Mouse (Mus musculus): ENCODE data around the gene Mrpl14. TPM values are rescaled to one million over a fixed set of nuclear protein-coding genes. Genes with fewer than 3 reads are reported as not detected.

Gene Mrpl14
- polyA plus RNA-seq, 1 experiment from 2014 or later, result 191 TPM

- ATAC-seq (ENCODE audit: low read depth), result no peak
- Histone ChIP-seq H3K9ac (ENCODE audit: low read length) (peak overlapping the region; percentile 27; the same call in 1 of the 2 replicates), H3K4me3 (ENCODE audit: low read length) (no peak overlapping the region), H3K4me1 (replicated peaks; ENCODE audit: control insufficient read depth, insufficient read depth, low read length) (peaks cover 32% of the 10 kb centered on the region), H3K9me3 (ENCODE audit: control insufficient read depth, low read length) (no peaks in the 10 kb centered on the region), H3K36me3 (ENCODE audit: control insufficient read depth, insufficient read depth, low read length) (no peaks in the 10 kb centered on the region), H3K27ac (ENCODE audit: low read length) (peak overlapping the region; percentile 74), H3K4me2 (ENCODE audit: low read depth, low read length) (no peak overlapping the region), H3K27me3 (ENCODE audit: control insufficient read depth, insufficient read depth, low read depth, low read length) (peaks cover 10% of the 10 kb centered on the region)
- WGBS, result 79% methylated on average over 4 of the region's 4 CpGs
Observed at GRCm38 (mm10) chr17:45734881-45735280, 48.8 kb downstream of the Mrpl14 start.

DNA sequence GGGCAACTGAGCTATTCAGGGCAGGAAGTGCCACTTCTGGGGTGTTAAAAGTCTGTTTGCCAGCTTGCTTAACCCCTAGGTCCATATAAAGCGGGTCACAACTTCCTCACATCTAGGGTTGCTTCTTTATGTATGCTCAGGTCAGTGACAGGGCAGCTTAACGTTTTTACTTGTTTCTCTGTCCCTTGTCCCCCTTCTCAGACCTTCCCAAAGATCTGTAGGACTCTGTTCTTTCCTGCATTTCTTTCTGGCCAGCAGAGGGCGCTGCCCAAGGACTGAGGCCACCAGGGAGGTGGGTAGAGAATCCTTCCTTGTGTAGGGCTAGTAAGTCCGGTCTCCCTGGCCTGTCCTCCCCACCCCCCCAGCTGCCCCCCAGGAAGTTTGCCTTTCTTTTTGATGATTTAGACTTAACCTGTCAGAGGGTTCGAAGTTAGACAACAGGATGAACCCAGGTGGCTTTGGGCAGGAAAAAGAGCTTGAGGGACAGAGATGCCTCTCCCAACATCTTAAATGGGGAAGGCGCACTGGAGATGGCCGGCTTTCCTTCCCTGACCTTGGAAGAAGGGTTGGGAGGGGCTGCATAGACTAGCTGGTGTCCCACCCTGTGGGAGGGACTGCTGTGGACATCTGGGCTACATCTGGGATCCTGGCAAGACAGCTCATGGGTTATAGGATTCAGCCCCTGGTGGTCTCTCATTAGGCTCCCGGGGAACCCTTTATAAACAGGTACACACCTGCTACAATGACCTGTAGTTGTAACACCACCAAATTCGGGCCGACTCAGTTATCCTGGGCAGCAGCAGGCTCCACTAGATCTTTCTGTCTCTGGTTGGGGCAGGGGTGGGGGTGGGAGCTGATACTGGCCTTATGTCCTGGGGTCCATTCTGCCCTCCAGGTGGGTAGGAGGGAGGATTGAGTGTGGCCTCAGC, 49.5 kb downstream of the Mrpl14 start:
- Histone ChIP-seq H3K36me3 (ENCODE audit: control insufficient read depth, insufficient read depth, low read length) (no peaks in the 10 kb centered on the region), H3K9ac (ENCODE audit: low read length) (peak overlapping the region; percentile 79), H3K27ac (ENCODE audit: low read length) (peak overlapping the region; percentile 94), H3K9me3 (ENCODE audit: control insufficient read depth, low read length) (no peaks in the 10 kb centered on the region), H3K27me3 (ENCODE audit: control insufficient read depth, insufficient read depth, low read depth, low read length) (peaks cover 10% of the 10 kb centered on the region), H3K4me2 (ENCODE audit: low read depth, low read length) (peak overlapping the region; percentile 88), H3K4me1 (replicated peaks; ENCODE audit: control insufficient read depth, insufficient read depth, low read length) (peaks cover 32% of the 10 kb centered on the region), H3K4me3 (ENCODE audit: low read length) (peak overlapping the region; percentile 57)
- ATAC-seq (ENCODE audit: low read depth), result peak; percentile 59
- 3% methylated on average over 10 of the region's 10 CpGs for WGBS

DNA sequence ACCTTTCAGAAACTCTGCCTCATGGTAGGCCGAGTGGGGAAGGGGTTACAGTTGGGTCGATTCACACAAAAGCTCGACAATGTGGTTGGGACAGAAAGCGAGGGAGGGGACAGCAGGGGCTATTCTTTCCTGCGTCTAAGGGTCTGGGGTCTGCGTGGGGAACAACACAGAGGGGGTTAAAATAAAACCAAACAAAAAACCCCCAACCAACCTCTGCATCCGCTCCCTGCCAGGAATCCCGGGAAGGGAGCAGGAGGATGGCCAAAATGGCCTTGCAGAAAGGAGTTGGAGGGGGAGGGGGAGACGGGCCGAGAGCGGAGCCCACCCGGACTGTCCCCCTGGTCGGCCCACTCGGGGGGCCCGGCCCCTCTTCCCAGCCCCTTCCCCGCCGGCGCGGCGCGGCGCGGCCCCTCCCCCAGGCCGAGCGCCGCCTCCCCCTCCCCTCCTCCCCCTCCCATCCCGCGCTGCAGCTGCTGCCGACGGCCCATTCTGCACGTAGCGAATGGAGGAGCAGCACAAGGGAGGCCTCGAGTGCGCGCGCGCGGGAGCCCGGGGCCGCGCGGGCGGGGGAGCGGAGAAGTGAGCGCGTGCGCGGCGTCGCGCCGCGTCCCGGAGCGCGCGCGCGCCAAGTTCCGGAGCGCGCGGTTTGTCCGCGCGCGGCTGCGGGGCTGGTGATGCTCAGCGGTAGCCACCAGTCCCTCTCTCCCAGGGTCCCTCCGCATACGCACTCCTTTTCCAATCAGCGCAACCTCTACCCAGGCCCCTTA, 50.4 kb downstream of the Mrpl14 start:
- Histone ChIP-seq H3K4me2 (ENCODE audit: low read depth, low read length) (peak overlapping the region; percentile 88), H3K4me1 (replicated peaks; ENCODE audit: control insufficient read depth, insufficient read depth, low read length) (peaks cover 32% of the 10 kb centered on the region), H3K9ac (ENCODE audit: low read length) (peak overlapping the region; percentile 79), H3K4me3 (ENCODE audit: low read length) (peak overlapping the region; percentile 57), H3K36me3 (ENCODE audit: control insufficient read depth, insufficient read depth, low read length) (no peaks in the 10 kb centered on the region), H3K9me3 (ENCODE audit: control insufficient read depth, low read length) (no peaks in the 10 kb centered on the region), H3K27me3 (ENCODE audit: control insufficient read depth, insufficient read depth, low read depth, low read length) (peaks cover 8% of the 10 kb centered on the region), H3K27ac (ENCODE audit: low read length) (peak overlapping the region; percentile 94)
- under 1% methylated on average over 48 of the region's 72 CpGs for WGBS
- ATAC-seq (ENCODE audit: low read depth), result peak; percentile 74

GRCm38 (mm10) chr17:45737078-45737601, 51.0 kb downstream of the Mrpl14 start:
- H3K4me2 ChIP-seq (ENCODE audit: low read depth, low read length), result peak overlapping the region; percentile 88
- peak; percentile 51 for ATAC-seq (ENCODE audit: low read depth)
- H3K4me3 ChIP-seq (ENCODE audit: low read length), result peak overlapping the region; percentile 57
- no peaks in the 10 kb centered on the region for H3K9me3 ChIP-seq (ENCODE audit: control insufficient read depth, low read length)
- 12% methylated on average over 10 of the region's 10 CpGs for WGBS
- H3K36me3 ChIP-seq (ENCODE audit: control insufficient read depth, insufficient read depth, low read length), result no peaks in the 10 kb centered on the region
- H3K27me3 ChIP-seq (ENCODE audit: control insufficient read depth, insufficient read depth, low read depth, low read length), result peaks cover 8% of the 10 kb centered on the region
- peak overlapping the region; percentile 79 for H3K9ac ChIP-seq (ENCODE audit: low read length)
- H3K27ac ChIP-seq (ENCODE audit: low read length), result peak overlapping the region; percentile 94
- peaks cover 32% of the 10 kb centered on the region for H3K4me1 ChIP-seq (replicated peaks; ENCODE audit: control insufficient read depth, insufficient read depth, low read length)

GRCm38 (mm10) chr17:45742371-45743147, 56.4 kb downstream of the Mrpl14 start:
- ATAC-seq (ENCODE audit: low read depth), result peak; percentile 21
- H3K27me3 ChIP-seq (ENCODE audit: control insufficient read depth, insufficient read depth, low read depth, low read length), result no peaks in the 10 kb centered on the region
- H3K4me1 ChIP-seq (replicated peaks; ENCODE audit: control insufficient read depth, insufficient read depth, low read length), result peaks cover 7% of the 10 kb centered on the region; the same call in 1 of the 2 replicates
- no peak overlapping the region for H3K4me2 ChIP-seq (ENCODE audit: low read depth, low read length)
- H3K4me3 ChIP-seq (ENCODE audit: low read length), result no peak overlapping the region
- H3K9ac ChIP-seq (ENCODE audit: low read length), result 0 out of 2 replicates have a peak overlapping the region, but pooled peaks have one; percentile 26
- no peaks in the 10 kb centered on the region for H3K36me3 ChIP-seq (ENCODE audit: control insufficient read depth, insufficient read depth, low read length)
- H3K27ac ChIP-seq (ENCODE audit: low read length), result peak overlapping the region; percentile 32; the same call in 1 of the 2 replicates
- WGBS, result 30% methylated on average over 13 of the region's 13 CpGs
- no peaks in the 10 kb centered on the region for H3K9me3 ChIP-seq (ENCODE audit: control insufficient read depth, low read length)

- ATAC-seq (ENCODE audit: low read depth), result no peak
- Histone ChIP-seq H3K9me3 (ENCODE audit: control insufficient read depth, low read length) (no peaks in the 10 kb centered on the region), H3K27me3 (ENCODE audit: control insufficient read depth, insufficient read depth, low read depth, low read length) (no peaks in the 10 kb centered on the region), H3K36me3 (ENCODE audit: control insufficient read depth, insufficient read depth, low read length) (no peaks in the 10 kb centered on the region), H3K4me2 (ENCODE audit: low read depth, low read length) (no peak overlapping the region), H3K27ac (ENCODE audit: low read length) (no peak overlapping the region), H3K9ac (ENCODE audit: low read length) (no peak overlapping the region; the same call in 1 of the 2 replicates), H3K4me1 (replicated peaks; ENCODE audit: control insufficient read depth, insufficient read depth, low read length) (peaks cover 7% of the 10 kb centered on the region; the same call in 1 of the 2 replicates), H3K4me3 (ENCODE audit: low read length) (no peak overlapping the region)
- 90% methylated on average over 2 of the region's 2 CpGs for WGBS
Observed at GRCm38 (mm10) chr17:45745629-45746028, 59.5 kb downstream of the Mrpl14 start.

GRCm38 (mm10) chr17:45746755-45747154, 60.6 kb downstream of the Mrpl14 start:
- H3K27ac ChIP-seq (ENCODE audit: low read length), result no peak overlapping the region
- WGBS, result 54% methylated on average over 12 of the region's 12 CpGs

DNA sequence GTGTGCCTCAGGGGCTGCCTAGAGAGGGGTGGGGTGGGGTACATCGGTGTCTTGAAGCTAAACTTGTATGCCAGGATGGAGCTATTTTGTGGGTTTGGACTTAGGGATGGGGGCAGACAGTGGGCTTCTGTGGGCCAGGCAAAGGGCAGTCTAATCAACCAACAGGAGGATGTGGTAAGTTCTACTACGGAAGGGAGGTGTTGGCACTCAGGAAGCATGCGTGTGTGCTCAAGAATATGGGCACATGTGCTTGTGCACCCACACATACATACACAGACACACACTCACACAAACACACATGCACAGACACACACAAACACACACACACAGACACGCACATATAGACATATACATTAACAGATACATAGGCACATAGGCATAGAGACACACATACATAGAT, 61.2 kb downstream of the Mrpl14 start:
- ATAC-seq (ENCODE audit: low read depth), result no peak
- no peak overlapping the region for H3K27ac ChIP-seq (ENCODE audit: low read length)
- H3K9ac ChIP-seq (ENCODE audit: low read length), result no peak overlapping the region
- H3K27me3 ChIP-seq (ENCODE audit: control insufficient read depth, insufficient read depth, low read depth, low read length), result no peaks in the 10 kb centered on the region
- no peak overlapping the region for H3K4me2 ChIP-seq (ENCODE audit: low read depth, low read length)
- no peaks in the 10 kb centered on the region for H3K36me3 ChIP-seq (ENCODE audit: control insufficient read depth, insufficient read depth, low read length)
- H3K4me3 ChIP-seq (ENCODE audit: low read length), result no peak overlapping the region
- whole genome bisulfite sequencing, result 91% methylated on average over 4 of the region's 4 CpGs
- no peaks in the 10 kb centered on the region for H3K9me3 ChIP-seq (ENCODE audit: control insufficient read depth, low read length)
- peaks cover 7% of the 10 kb centered on the region; the same call in 1 of the 2 replicates for H3K4me1 ChIP-seq (replicated peaks; ENCODE audit: control insufficient read depth, insufficient read depth, low read length)

More at GRCm38 (mm10) chr17:45746755-45747154, 60.6 kb downstream of the Mrpl14 start:
- H3K4me2 ChIP-seq (ENCODE audit: low read depth, low read length), result no peak overlapping the region
- H3K9me3 ChIP-seq (ENCODE audit: control insufficient read depth, low read length), result no peaks in the 10 kb centered on the region
- peaks cover 7% of the 10 kb centered on the region; the same call in 1 of the 2 replicates for H3K4me1 ChIP-seq (replicated peaks; ENCODE audit: control insufficient read depth, insufficient read depth, low read length)
- no peaks in the 10 kb centered on the region for H3K27me3 ChIP-seq (ENCODE audit: control insufficient read depth, insufficient read depth, low read depth, low read length)
- H3K4me3 ChIP-seq (ENCODE audit: low read length), result no peak overlapping the region
- H3K9ac ChIP-seq (ENCODE audit: low read length), result no peak overlapping the region
- no peak for ATAC-seq (ENCODE audit: low read depth)
- H3K36me3 ChIP-seq (ENCODE audit: control insufficient read depth, insufficient read depth, low read length), result no peaks in the 10 kb centered on the region
